Mouse (Mus musculus) heart, postnatal 0 days (tissue): Measurements from ENCODE around the gene Abhd2.

Source experiments
- CTCF ChIP-seq: IDR thresholded peaks from 2 replicates; pipeline ENCODE4 v1.5.1; 2016; ENCODE audit warnings: antibody characterized with exemption, control low read depth, low read depth
- EP300 ChIP-seq: IDR thresholded peaks from 2 replicates; pipeline ENCODE4 v1.6.1; 2016; ENCODE audit warnings: antibody characterized with exemption, low read depth

GRCm38 (mm10) chr7:79269866-79270265, 3.1 kb upstream of the Abhd2 start:
- no peak for TF ChIP-seq CTCF
- TF ChIP-seq EP300 = no peak
